Mouse (Mus musculus): ENCODE results near the gene Usp13. TPM values are rescaled to one million over a fixed set of nuclear protein-coding genes. Genes with fewer than 3 reads are reported as not detected.

Gene Usp13
- polyA plus RNA-seq (2012): not detected in 2 replicates

GRCm38 (mm10) chr3:32817357-32818326 is at the start of gene Usp13:
TSS of gene Usp13 (plus strand) at chr3:32817546.
- TF ChIP-seq GATA1 (IDR thresholded peaks at IDR 0.05; ENCODE audit: low read length): no peak

DNA sequence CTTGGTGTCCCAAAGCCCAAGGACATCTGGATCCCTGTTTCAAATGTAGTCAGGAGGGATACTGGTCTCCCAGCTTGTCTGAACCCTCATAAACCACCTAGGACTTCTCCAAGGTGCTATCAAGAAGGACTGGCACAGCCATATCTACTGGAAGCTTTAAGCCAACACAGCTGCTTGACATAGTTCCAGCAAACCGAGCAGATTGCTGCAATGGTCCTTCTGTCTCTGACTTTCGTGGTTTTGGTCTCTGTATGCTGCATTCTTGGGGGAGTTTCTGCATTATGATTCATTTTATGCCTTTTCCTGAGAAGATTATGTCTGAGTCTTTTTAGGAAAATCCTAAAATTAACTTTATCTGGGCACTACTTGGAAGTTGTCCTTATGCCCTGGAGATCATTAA is 46.6 kb upstream of the Usp13 start:
- no peak for TF ChIP-seq GATA1 (IDR thresholded peaks at IDR 0.05; ENCODE audit: low read length)

DNA sequence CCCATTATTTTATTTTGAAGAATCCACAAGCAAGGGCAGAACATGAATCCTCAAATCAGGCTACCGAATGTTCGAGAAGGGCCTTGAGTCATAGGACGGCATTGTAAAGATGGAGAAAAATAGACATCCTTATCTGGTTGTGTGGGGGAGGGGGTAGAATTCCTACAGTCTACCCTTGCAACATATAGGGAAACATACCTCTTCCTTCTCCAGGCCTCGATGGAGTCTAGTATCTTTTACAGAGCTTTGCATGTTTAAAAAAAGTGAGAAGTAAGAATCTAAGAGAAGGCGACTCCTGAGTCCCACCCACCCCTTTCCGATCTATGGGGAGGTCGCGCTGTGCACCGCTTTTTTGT is 367 bp upstream of the Usp13 start:
- no peak for TF ChIP-seq GATA1 (IDR thresholded peaks at IDR 0.05; ENCODE audit: low read length)

GRCm38 (mm10) chr3:32818327-32818900 is 1.1 kb downstream of the Usp13 start:
- TF ChIP-seq GATA1 (IDR thresholded peaks at IDR 0.05; ENCODE audit: low read length): no peak

DNA sequence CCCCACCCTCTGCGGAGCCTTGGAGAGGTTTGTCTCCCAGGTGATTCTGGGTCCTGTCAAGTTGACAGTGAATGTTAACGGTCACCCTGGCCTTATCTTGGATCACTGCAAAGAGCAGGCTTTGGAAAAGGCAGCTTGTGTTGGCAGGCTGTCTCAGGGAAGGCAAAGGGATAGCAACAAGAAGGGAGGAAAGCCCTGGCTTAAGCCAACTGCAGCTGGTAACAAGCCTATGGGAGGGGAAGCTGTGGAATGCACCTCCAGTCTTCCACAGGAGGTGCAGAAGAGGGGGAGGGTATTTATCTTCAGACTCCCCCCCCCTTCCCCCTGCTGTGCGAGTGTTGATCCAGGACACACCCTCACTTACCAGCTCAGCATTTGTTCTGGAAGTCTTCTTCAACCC is 5.3 kb downstream of the Usp13 start:
- TF ChIP-seq GATA1 (IDR thresholded peaks at IDR 0.05; ENCODE audit: low read length): no peak

- no peak for TF ChIP-seq GATA1 (IDR thresholded peaks at IDR 0.05; ENCODE audit: low read length)
Measured at GRCm38 (mm10) chr3:32824923-32825322, 7.6 kb downstream of the Usp13 start.

- no peak for TF ChIP-seq GATA1 (IDR thresholded peaks at IDR 0.05; ENCODE audit: low read length)
Measured at GRCm38 (mm10) chr3:32825964-32826479, 8.7 kb downstream of the Usp13 start.

- TF ChIP-seq GATA1 (IDR thresholded peaks at IDR 0.05; ENCODE audit: low read length): no peak
Measured at GRCm38 (mm10) chr3:32826701-32827100, 9.4 kb downstream of the Usp13 start.

DNA sequence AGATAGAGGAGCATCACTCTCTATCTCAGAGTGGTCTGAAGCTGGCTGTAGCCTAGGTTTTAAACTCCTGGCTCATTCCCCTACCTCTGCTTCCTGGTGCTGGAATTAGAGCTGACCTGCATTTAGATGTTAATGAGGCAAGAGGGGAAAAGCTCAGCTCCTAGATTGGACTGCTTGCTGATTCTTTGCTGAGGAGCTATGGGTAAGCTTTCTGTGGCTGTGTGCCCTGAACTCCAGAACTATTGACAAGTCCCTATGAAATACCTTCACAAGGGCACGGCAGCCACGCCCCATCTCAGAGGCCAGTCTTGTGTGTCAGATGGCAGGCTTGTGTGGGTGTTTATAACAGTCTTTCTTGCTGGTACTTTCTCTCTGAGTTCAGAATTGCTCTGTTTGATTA is 16.5 kb downstream of the Usp13 start:
- no peak for TF ChIP-seq GATA1 (IDR thresholded peaks at IDR 0.05; ENCODE audit: low read length)

- no peak for TF ChIP-seq GATA1 (IDR thresholded peaks at IDR 0.05; ENCODE audit: low read length)
Measured at GRCm38 (mm10) chr3:32837847-32838246, 20.5 kb downstream of the Usp13 start.

DNA sequence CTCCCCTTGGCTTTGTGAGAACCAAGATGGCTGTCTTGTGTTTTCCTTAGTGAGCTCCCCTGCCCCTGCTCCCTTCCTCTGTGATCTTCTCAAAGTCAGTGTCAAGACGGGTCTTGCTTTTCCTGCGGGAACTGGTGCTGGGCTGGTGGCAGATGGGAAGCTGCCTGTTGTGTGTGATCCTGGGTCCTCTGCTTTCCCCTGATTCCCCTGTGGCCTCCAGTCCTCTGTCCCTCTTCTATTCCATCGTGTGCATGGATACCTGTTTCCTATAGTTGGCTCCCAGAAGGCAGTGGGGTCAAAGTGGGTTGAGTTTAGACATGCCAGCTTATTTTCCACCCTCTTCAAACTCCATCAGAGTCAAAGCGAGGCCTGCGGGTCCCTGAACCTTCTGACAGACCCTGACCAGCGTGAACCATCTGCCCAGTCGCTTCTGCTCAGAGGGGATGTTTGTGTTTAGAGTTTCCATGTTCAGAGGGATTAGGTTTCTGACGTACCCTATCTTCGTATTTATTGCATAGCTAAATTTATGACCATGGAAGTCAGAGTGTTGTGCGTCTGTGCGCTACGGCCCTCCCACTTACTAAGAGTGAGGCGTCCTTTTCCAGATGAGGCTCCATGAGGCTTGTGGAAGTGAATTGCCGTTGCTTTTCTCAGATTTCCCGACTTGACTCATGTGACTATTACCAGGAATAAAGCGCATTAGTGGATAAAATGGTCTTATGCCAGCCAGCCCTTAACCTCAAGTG is 39.2 kb downstream of the Usp13 start:
- TF ChIP-seq GATA1 (IDR thresholded peaks at IDR 0.05; ENCODE audit: low read length): no peak

DNA sequence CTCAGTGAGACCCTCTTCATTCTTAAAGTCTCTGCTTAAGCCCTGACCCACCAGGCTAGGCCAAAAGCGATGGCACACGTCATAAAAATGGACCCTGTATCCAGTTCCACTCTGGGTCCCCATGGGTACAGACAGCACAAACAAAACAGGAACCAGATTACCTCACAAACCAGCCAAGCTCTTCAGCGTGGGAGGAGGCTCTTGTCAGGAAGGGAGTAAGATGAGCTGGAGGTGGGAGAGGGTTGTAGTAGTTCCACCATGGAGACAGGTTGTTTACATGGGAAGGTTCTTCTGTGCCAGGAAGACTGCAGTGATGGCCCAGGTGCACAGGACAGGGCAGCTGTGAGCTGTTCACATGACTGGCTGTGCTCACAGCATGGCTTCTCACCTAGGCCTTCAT is 53.7 kb downstream of the Usp13 start:
- no peak for TF ChIP-seq GATA1 (IDR thresholded peaks at IDR 0.05; ENCODE audit: low read length)

DNA sequence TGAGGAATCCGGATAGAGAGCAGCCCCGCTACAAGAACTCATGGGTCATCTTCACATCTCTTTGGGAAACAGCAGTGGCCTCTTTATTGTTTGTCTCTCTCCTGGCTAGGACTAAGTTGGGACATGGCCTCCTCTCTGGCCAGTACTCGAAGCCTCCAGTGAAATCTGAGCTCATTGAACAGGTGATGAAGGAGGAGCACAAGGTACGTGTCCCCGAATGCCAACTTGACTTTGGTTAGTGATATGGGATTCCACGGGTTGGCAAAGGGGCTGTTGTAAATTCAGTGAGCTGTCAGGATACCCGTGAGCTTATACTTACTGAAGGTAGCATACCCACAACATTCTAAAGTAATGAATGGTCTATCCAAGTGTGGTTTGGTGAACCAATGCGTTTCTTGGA is 69.0 kb downstream of the Usp13 start:
- no peak for TF ChIP-seq GATA1 (IDR thresholded peaks at IDR 0.05; ENCODE audit: low read length)

DNA sequence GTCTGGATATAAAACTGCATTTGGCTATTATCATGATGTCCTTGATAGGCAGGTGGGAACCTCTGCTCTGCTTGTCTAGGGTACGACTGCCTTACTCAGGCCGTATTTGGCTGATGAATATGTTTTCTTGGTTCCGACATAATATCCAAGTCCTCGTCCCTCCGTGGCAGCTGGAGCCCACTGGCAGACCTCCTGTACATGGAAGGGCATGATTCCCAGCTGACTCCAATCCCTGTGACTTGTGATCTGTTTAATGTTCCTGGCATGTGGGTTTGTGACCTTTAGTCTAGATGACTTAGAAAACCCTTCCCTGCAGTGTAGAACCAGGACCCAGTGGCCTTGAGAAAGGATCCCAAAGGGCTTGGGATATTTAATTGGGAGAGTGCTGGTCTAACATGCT is 71.5 kb downstream of the Usp13 start:
- TF ChIP-seq GATA1 (IDR thresholded peaks at IDR 0.05; ENCODE audit: low read length): no peak

DNA sequence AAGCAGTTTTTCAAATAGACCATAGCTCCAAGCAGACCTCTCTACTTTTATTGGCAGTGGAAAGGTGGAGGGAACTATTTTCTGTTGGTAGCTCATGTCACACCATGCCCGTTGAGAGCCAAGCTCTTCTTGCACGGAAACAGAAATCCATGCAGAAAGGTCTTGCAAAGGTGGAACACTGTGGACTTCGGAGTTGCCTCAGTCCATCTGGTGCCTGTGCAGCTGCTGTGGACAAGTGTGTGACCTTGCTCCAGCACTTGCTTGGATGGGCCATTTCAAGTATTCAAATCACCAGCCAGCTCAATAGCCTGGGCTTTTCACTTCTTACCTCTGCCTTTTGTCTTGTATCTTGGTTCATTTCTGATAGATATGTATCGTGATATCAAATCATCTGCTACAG is 72.8 kb downstream of the Usp13 start:
- no peak for TF ChIP-seq GATA1 (IDR thresholded peaks at IDR 0.05; ENCODE audit: low read length)

- TF ChIP-seq GATA1 (IDR thresholded peaks at IDR 0.05; ENCODE audit: low read length): no peak
Measured at GRCm38 (mm10) chr3:32903462-32903861, 86.1 kb downstream of the Usp13 start.
